Mouse (Mus musculus): ENCODE results near the gene Znrf2. TPM values are rescaled to one million over a fixed set of nuclear protein-coding genes. Genes with fewer than 3 reads are reported as not detected.

Znrf2 gene
- polyA plus RNA-seq, 1 experiment from 2014 or later = 6.0 TPM

Other genes with a start within 250 kb of the Znrf2 start
- 9.8 and 10.2 TPM in 2 replicates for gene Plekha8, start 221.8 kb upstream of the Znrf2 start, polyA plus RNA-seq (2014; fragmentation: Nextera tagmentation; extraction: Ambion mirVana)
- 33.1 and 36.7 TPM in 2 replicates for gene Fkbp14, start 219.6 kb upstream of the Znrf2 start, polyA plus RNA-seq (2014; fragmentation: Nextera tagmentation; extraction: Ambion mirVana)
- 10.3 and 10.8 TPM in 2 replicates for gene Mturn, start 135.3 kb upstream of the Znrf2 start, polyA plus RNA-seq (2014; fragmentation: Nextera tagmentation; extraction: Ambion mirVana)
- 5.6 and 5.9 TPM in 2 replicates for gene Nod1, start 155.7 kb downstream of the Znrf2 start, polyA plus RNA-seq (2014; fragmentation: Nextera tagmentation; extraction: Ambion mirVana)
- gene Ggct, start 176.0 kb downstream of the Znrf2 start, polyA plus RNA-seq (2014; fragmentation: Nextera tagmentation; extraction: Ambion mirVana) = 7.9 and 10.1 TPM in 2 replicates
- 123 and 138 TPM in 2 replicates for gene Gars, start 221.1 kb downstream of the Znrf2 start, polyA plus RNA-seq (2014; fragmentation: Nextera tagmentation; extraction: Ambion mirVana)

Measured in stomach, embryonic 14.5 days (tissue).